Mouse (Mus musculus): ENCODE results near the gene Il17rb. TPM values are rescaled to one million over a fixed set of nuclear protein-coding genes. Genes with fewer than 3 reads are reported as not detected.

The Il17rb gene
- polyA plus RNA-seq, 1 experiment from 2014 or later: 0.96 TPM

- Histone ChIP-seq H3K36me3 (peaks cover 43% of the 10 kb centered on the region), H3K9me3 (replicated peaks) (no peaks in the 10 kb centered on the region), H3K4me2 (no peak overlapping the region), H3K4me1 (no peaks in the 10 kb centered on the region), H3K4me3 (replicated peaks) (no peak overlapping the region), H3K27ac (replicated peaks) (no peak overlapping the region), H3K9ac (replicated peaks) (no peak overlapping the region), H3K27me3 (replicated peaks) (no peaks in the 10 kb centered on the region)
- no peak for ATAC-seq (ENCODE audit: low FRiP score)
- 93% methylated on average over 18 of the region's 18 CpGs for WGBS
Measured at GRCm38 (mm10) chr14:30038431-30038830, 29.7 kb upstream of the Il17rb start.

GRCm38 (mm10) chr14:30033405-30033804, 24.7 kb upstream of the Il17rb start:
- H3K9me3 ChIP-seq (replicated peaks): no peaks in the 10 kb centered on the region
- no peak overlapping the region for H3K4me3 ChIP-seq (replicated peaks)
- WGBS: 70% methylated on average over 8 of the region's 8 CpGs
- no peak overlapping the region for H3K9ac ChIP-seq (replicated peaks)
- no peaks in the 10 kb centered on the region for H3K27me3 ChIP-seq (replicated peaks)
- H3K4me2 ChIP-seq: no peak overlapping the region
- ATAC-seq (ENCODE audit: low FRiP score): no peak
- peaks cover 18% of the 10 kb centered on the region for H3K36me3 ChIP-seq
- H3K27ac ChIP-seq (replicated peaks): no peak overlapping the region
- no peaks in the 10 kb centered on the region for H3K4me1 ChIP-seq

- ATAC-seq (ENCODE audit: low FRiP score): no peak
- H3K36me3 ChIP-seq: no peaks in the 10 kb centered on the region
- H3K27me3 ChIP-seq (replicated peaks): no peaks in the 10 kb centered on the region
- H3K4me3 ChIP-seq (replicated peaks): no peak overlapping the region
- no peaks in the 10 kb centered on the region for H3K4me1 ChIP-seq
- H3K9ac ChIP-seq (replicated peaks): no peak overlapping the region
- no peak overlapping the region for H3K4me2 ChIP-seq
- no peak overlapping the region for H3K27ac ChIP-seq (replicated peaks)
- no peaks in the 10 kb centered on the region for H3K9me3 ChIP-seq (replicated peaks)
- WGBS: 51% methylated on average over 2 of the region's 2 CpGs
Measured at GRCm38 (mm10) chr14:30027378-30027777, 18.7 kb upstream of the Il17rb start.

DNA sequence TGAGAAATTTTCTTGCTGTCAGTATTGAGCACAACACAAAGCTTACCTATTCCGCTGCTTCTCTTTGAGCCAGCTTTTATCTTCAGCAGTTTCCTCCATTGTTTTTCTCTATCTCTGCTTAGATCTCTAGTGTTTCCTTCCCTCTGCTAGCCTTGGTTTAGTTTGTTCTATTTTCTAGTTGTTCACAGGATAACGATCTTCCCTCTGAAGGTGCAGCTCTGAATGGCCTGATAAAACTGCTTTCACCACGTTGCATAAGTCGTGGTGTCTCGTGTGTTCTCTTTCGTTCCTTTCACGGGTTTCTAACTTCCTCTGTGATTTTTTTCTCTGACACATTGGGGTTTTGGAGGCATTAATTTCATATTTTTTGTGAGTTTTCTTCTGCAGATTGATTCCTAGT, 15.7 kb upstream of the Il17rb start:
- no peak for ATAC-seq (ENCODE audit: low FRiP score)
- no peak overlapping the region for H3K9ac ChIP-seq (replicated peaks)
- no peak overlapping the region for H3K4me2 ChIP-seq
- no peaks in the 10 kb centered on the region for H3K4me1 ChIP-seq
- WGBS: 66% methylated on average over 7 of the region's 7 CpGs
- H3K4me3 ChIP-seq (replicated peaks): no peak overlapping the region
- H3K9me3 ChIP-seq (replicated peaks): no peaks in the 10 kb centered on the region
- no peak overlapping the region for H3K27ac ChIP-seq (replicated peaks)
- no peaks in the 10 kb centered on the region for H3K27me3 ChIP-seq (replicated peaks)
- H3K36me3 ChIP-seq: no peaks in the 10 kb centered on the region

DNA sequence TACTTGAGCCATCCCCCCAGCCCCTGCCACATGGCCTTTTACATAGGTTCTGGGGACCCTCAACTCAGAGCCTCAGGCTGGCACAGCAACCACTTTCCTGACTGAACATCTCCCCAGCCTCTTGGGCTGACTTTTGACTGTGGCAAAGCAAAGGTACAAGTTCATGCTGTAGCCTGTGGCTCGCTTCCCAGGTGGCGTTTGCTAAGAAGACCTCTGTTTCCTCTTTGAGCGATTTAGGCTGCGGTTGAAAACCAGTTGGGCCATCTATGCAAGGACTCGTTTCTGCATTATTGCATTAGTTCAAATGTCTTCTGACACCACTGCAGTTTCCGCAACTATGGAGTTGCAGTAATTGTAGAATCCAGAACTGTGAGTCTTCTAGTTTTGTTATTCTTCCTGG, 13.8 kb upstream of the Il17rb start:
- no peaks in the 10 kb centered on the region for H3K36me3 ChIP-seq
- no peak overlapping the region for H3K4me3 ChIP-seq (replicated peaks)
- no peaks in the 10 kb centered on the region for H3K9me3 ChIP-seq (replicated peaks)
- H3K4me2 ChIP-seq: no peak overlapping the region
- ATAC-seq (ENCODE audit: low FRiP score): no peak
- no peak overlapping the region for H3K9ac ChIP-seq (replicated peaks)
- no peaks in the 10 kb centered on the region for H3K27me3 ChIP-seq (replicated peaks)
- no peak overlapping the region for H3K27ac ChIP-seq (replicated peaks)
- WGBS: 92% methylated on average over 6 of the region's 6 CpGs
- no peaks in the 10 kb centered on the region for H3K4me1 ChIP-seq

- Histone ChIP-seq H3K9me3 (replicated peaks) (no peaks in the 10 kb centered on the region), H3K4me3 (replicated peaks) (no peak overlapping the region), H3K27me3 (replicated peaks) (no peaks in the 10 kb centered on the region), H3K36me3 (no peaks in the 10 kb centered on the region), H3K4me2 (no peak overlapping the region), H3K4me1 (no peaks in the 10 kb centered on the region), H3K27ac (replicated peaks) (no peak overlapping the region), H3K9ac (replicated peaks) (no peak overlapping the region)
- ATAC-seq (ENCODE audit: low FRiP score): no peak
- WGBS: 49% methylated on average over 9 of the region's 9 CpGs
Measured at GRCm38 (mm10) chr14:30019792-30020575, 11.3 kb upstream of the Il17rb start.

DNA sequence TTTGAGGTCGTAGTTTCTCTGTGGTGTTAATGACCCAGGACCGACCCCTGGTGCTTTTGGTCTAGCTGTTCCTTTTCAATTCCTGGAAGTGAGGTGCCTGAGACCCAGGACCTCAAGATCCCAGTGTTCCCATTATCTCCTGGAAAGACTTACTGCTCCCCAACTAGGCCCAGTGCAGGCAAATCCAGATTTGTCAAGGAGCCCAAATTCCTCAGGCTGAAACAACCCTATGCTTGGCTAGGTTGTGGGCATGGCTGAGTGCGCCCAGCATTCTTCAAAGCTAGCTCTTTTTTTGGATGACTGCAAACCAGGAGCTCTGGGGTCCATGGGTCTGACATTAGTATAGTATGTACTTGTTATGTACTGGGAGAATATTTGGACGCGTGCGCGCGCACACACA, 10.7 kb upstream of the Il17rb start:
- no peak overlapping the region for H3K4me2 ChIP-seq
- no peaks in the 10 kb centered on the region for H3K27me3 ChIP-seq (replicated peaks)
- 96% methylated on average over 8 of the region's 8 CpGs for WGBS
- H3K9ac ChIP-seq (replicated peaks): no peak overlapping the region
- H3K36me3 ChIP-seq: no peaks in the 10 kb centered on the region
- ATAC-seq (ENCODE audit: low FRiP score): no peak
- H3K27ac ChIP-seq (replicated peaks): no peak overlapping the region
- H3K4me3 ChIP-seq (replicated peaks): no peak overlapping the region
- no peaks in the 10 kb centered on the region for H3K4me1 ChIP-seq
- H3K9me3 ChIP-seq (replicated peaks): no peaks in the 10 kb centered on the region

DNA sequence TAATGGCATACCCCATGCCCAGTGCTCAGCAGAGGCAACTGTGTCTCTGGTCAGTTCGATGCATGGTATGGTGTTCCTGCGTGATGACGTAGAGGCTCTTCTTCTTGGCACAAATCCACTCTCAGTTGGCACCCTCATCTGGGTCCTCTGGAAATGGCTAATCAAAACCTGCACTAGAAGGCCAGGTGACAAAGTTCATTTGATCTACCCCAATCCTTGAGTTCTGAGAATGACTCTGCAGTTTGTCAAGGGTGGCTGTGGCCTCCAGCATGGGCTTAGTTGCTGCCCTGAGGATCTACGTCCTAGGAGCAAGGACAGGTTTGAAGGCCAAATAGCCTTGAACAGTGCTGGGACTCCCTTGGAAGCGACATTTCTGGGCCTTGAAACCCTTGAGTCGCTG, 10.2 kb upstream of the Il17rb start:
- ATAC-seq (ENCODE audit: low FRiP score): no peak
- Histone ChIP-seq H3K36me3 (no peaks in the 10 kb centered on the region), H3K27ac (replicated peaks) (no peak overlapping the region), H3K4me2 (no peak overlapping the region), H3K27me3 (replicated peaks) (no peaks in the 10 kb centered on the region), H3K9ac (replicated peaks) (no peak overlapping the region), H3K9me3 (replicated peaks) (no peaks in the 10 kb centered on the region), H3K4me1 (no peaks in the 10 kb centered on the region), H3K4me3 (replicated peaks) (no peak overlapping the region)
- 91% methylated on average over 6 of the region's 6 CpGs for WGBS

DNA sequence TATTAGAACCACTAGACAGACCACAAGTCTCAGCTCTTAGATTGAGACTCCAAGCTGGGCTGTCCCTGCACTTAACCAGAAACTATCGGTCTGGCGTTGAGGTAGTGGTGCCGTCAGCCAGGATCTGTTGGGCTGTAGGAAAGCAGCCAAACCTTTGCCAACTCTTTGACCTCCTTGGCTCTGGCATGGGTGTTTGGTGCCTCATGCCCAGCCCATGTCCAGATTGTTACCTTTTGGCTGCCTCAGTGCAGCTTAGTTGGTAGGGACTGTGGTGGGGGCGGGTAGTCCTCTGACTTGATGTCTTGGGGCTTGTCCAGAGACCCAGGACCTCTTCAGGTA, 9.7 kb upstream of the Il17rb start:
- Histone ChIP-seq H3K4me1 (no peaks in the 10 kb centered on the region), H3K4me2 (no peak overlapping the region), H3K27ac (replicated peaks) (no peak overlapping the region), H3K9me3 (replicated peaks) (no peaks in the 10 kb centered on the region), H3K36me3 (no peaks in the 10 kb centered on the region), H3K4me3 (replicated peaks) (no peak overlapping the region), H3K9ac (replicated peaks) (no peak overlapping the region), H3K27me3 (replicated peaks) (no peaks in the 10 kb centered on the region)
- WGBS: 96% methylated on average over 4 of the region's 4 CpGs
- no peak for ATAC-seq (ENCODE audit: low FRiP score)

GRCm38 (mm10) chr14:30017794-30018462, 9.2 kb upstream of the Il17rb start:
- no peak overlapping the region for H3K27ac ChIP-seq (replicated peaks)
- H3K9me3 ChIP-seq (replicated peaks): no peaks in the 10 kb centered on the region
- H3K4me2 ChIP-seq: no peak overlapping the region
- H3K4me3 ChIP-seq (replicated peaks): no peak overlapping the region
- 94% methylated on average over 8 of the region's 8 CpGs for WGBS
- no peak for ATAC-seq (ENCODE audit: low FRiP score)
- no peaks in the 10 kb centered on the region for H3K36me3 ChIP-seq
- no peak overlapping the region for H3K9ac ChIP-seq (replicated peaks)
- no peaks in the 10 kb centered on the region for H3K4me1 ChIP-seq
- no peaks in the 10 kb centered on the region for H3K27me3 ChIP-seq (replicated peaks)

- Histone ChIP-seq H3K4me3 (replicated peaks) (no peak overlapping the region), H3K27me3 (replicated peaks) (no peaks in the 10 kb centered on the region), H3K27ac (replicated peaks) (no peak overlapping the region), H3K9me3 (replicated peaks) (no peaks in the 10 kb centered on the region), H3K9ac (replicated peaks) (no peak overlapping the region), H3K36me3 (no peaks in the 10 kb centered on the region), H3K4me1 (no peaks in the 10 kb centered on the region), H3K4me2 (no peak overlapping the region)
- WGBS: 83% methylated on average over 5 of the region's 5 CpGs
- ATAC-seq (ENCODE audit: low FRiP score): no peak
Measured at GRCm38 (mm10) chr14:30016666-30017065, 8.0 kb upstream of the Il17rb start.

GRCm38 (mm10) chr14:30015008-30015407, 6.3 kb upstream of the Il17rb start:
- no peaks in the 10 kb centered on the region for H3K9me3 ChIP-seq (replicated peaks)
- H3K4me1 ChIP-seq: no peaks in the 10 kb centered on the region
- H3K9ac ChIP-seq (replicated peaks): no peak overlapping the region
- no peak for ATAC-seq (ENCODE audit: low FRiP score)
- H3K27me3 ChIP-seq (replicated peaks): peaks cover 4% of the 10 kb centered on the region; the same call in 1 of the 2 replicates
- H3K36me3 ChIP-seq: no peaks in the 10 kb centered on the region
- H3K27ac ChIP-seq (replicated peaks): no peak overlapping the region
- H3K4me2 ChIP-seq: no peak overlapping the region
- WGBS: 76% methylated on average over 1 of the region's 1 CpGs
- no peak overlapping the region for H3K4me3 ChIP-seq (replicated peaks)

Data from neural tube, embryonic 15.5 days (tissue).